Mouse (Mus musculus) embryonic facial prominence, embryonic 10.5 days (tissue): ENCODE data around the gene Tsr2. TPM values are rescaled to one million over a fixed set of nuclear protein-coding genes. Genes with fewer than 3 reads are reported as not detected.

Source experiments
- DNase-seq: peaks from one replicate; pipeline ENCODE4 v3.0.0-alpha.2; 2017; ENCODE audit warnings: low spot score
- H3K27ac ChIP-seq: fragments of 300-500 bp; sonication (generic); replicated peaks from 2 replicates; pipeline ENCODE4 v1.5.1; 2016; ENCODE audit warnings: mild to moderate bottlenecking
- H3K27me3 ChIP-seq: fragments of 300-500 bp; sonication (generic); replicated peaks from 2 replicates; pipeline ENCODE4 v1.6.1; 2016; ENCODE audit warnings: low read depth, mild to moderate bottlenecking; ENCODE audit not compliant: poor library complexity, severe bottlenecking
- H3K36me3 ChIP-seq: fragments of 300-500 bp; sonication (generic); replicated peaks from 2 replicates; pipeline ENCODE4 v1.6.1; 2016; ENCODE audit warnings: mild to moderate bottlenecking, moderate library complexity
- H3K4me1 ChIP-seq: fragments of 300-500 bp; sonication (generic); 2 replicates; pipeline ENCODE4 v1.6.1; 2016
- H3K4me3 ChIP-seq: fragments of 300-500 bp; sonication (generic); 2 replicates; pipeline ENCODE4 v1.5.1; 2016; ENCODE audit warnings: mild to moderate bottlenecking, moderate library complexity
- H3K9me3 ChIP-seq: fragments of 300-500 bp; sonication (generic); 2 replicates; pipeline ENCODE4 v1.6.1; 2016; ENCODE audit warnings: mild to moderate bottlenecking
- WGBS: fragments of 180-500 bp; shearing (Covaris S2); methylation state at CpG from one replicate; pipeline ENCODE4 v1.1.7; 2016; 5-methylcytosine and 5-hydroxymethylcytosine counted together
- polyA plus RNA-seq: library from polyadenylated mRNA; unstranded; fragments of >200 nt; fragmentation: Nextera tagmentation; extraction: Ambion mirVana; gene quantifications from 2 replicates; pipeline ENCODE4 v1.2.1, GENCODE M21; 2016

Tsr2 gene
- 52.2 and 58.9 TPM in 2 replicates for polyA plus RNA-seq

GRCm38 (mm10) chrX:151096171-151097058 lies at the start of gene Tsr2:
Tsr2 (minus strand) TSS chrX:151096543.
- peaks cover 13% of the 10 kb centered on the region; the same call in 1 of the 2 replicates for H3K27me3 ChIP-seq
- H3K27ac ChIP-seq, result peak within 1 kb of the TSS; percentile 84
- no peaks in the 10 kb centered on the region for H3K9me3 ChIP-seq
- DNase-seq, result peak; percentile 77
- H3K4me1 ChIP-seq, result no peaks in the 10 kb centered on the region
- H3K36me3 ChIP-seq, result peaks cover 6% of the 10 kb centered on the region
- peak within 1 kb of the TSS; percentile 75 for H3K4me3 ChIP-seq
- WGBS, result 23% methylated on average over 35 of the region's 35 CpGs

GRCm38 (mm10) chrX:151132785-151133184 lies 36.4 kb upstream of the Tsr2 start:
- Histone ChIP-seq H3K4me1 (no peaks in the 10 kb centered on the region), H3K27ac (no peak overlapping the region), H3K27me3 (peaks cover 15% of the 10 kb centered on the region), H3K9me3 (no peaks in the 10 kb centered on the region), H3K4me3 (peak overlapping the region; percentile 36; the same call in 1 of the 2 replicates), H3K36me3 (no peaks in the 10 kb centered on the region)
- WGBS, result 22% methylated on average over 10 of the region's 10 CpGs
- DNase-seq, result no peak

- 86% methylated on average over 3 of the region's 3 CpGs for WGBS
- Histone ChIP-seq H3K27ac (no peak overlapping the region), H3K4me1 (no peaks in the 10 kb centered on the region), H3K9me3 (no peaks in the 10 kb centered on the region), H3K36me3 (no peaks in the 10 kb centered on the region), H3K27me3 (peaks cover 15% of the 10 kb centered on the region), H3K4me3 (no peak overlapping the region)
- DNase-seq, result no peak
These were observed 34.1 kb upstream of the Tsr2 start for GRCm38 (mm10) chrX:151130493-151130892.

GRCm38 (mm10) chrX:151123933-151124332 lies 27.6 kb upstream of the Tsr2 start:
- Histone ChIP-seq H3K27me3 (no peaks in the 10 kb centered on the region; the same call in 1 of the 2 replicates), H3K4me1 (no peaks in the 10 kb centered on the region), H3K27ac (no peak overlapping the region), H3K4me3 (no peak overlapping the region), H3K9me3 (no peaks in the 10 kb centered on the region), H3K36me3 (no peaks in the 10 kb centered on the region)
- WGBS, result 67% methylated on average over 2 of the region's 2 CpGs
- DNase-seq, result no peak

- 8% methylated on average over 2 of the region's 2 CpGs for WGBS
- H3K36me3 ChIP-seq, result no peaks in the 10 kb centered on the region
- no peak overlapping the region for H3K4me3 ChIP-seq
- no peaks in the 10 kb centered on the region for H3K4me1 ChIP-seq
- no peaks in the 10 kb centered on the region for H3K9me3 ChIP-seq
- peaks cover 4% of the 10 kb centered on the region; the same call in 1 of the 2 replicates for H3K27me3 ChIP-seq
- DNase-seq, result no peak
- H3K27ac ChIP-seq, result no peak overlapping the region
These were observed 21.1 kb upstream of the Tsr2 start for GRCm38 (mm10) chrX:151117432-151117831.

GRCm38 (mm10) chrX:151116795-151117194 lies 20.5 kb upstream of the Tsr2 start:
- peaks cover 4% of the 10 kb centered on the region; the same call in 1 of the 2 replicates for H3K27me3 ChIP-seq
- H3K4me3 ChIP-seq, result no peak overlapping the region
- no peaks in the 10 kb centered on the region for H3K36me3 ChIP-seq
- peak; percentile 44 for DNase-seq
- H3K27ac ChIP-seq, result no peak overlapping the region
- 16% methylated on average over 7 of the region's 7 CpGs for WGBS
- no peaks in the 10 kb centered on the region for H3K9me3 ChIP-seq
- H3K4me1 ChIP-seq, result no peaks in the 10 kb centered on the region

- WGBS, result 61% methylated on average over 7 of the region's 7 CpGs
- no peak overlapping the region for H3K27ac ChIP-seq
- H3K9me3 ChIP-seq, result no peaks in the 10 kb centered on the region
- no peaks in the 10 kb centered on the region for H3K36me3 ChIP-seq
- no peak for DNase-seq
- peaks cover 28% of the 10 kb centered on the region for H3K27me3 ChIP-seq
- no peaks in the 10 kb centered on the region for H3K4me1 ChIP-seq
- no peak overlapping the region for H3K4me3 ChIP-seq
These were observed 11.1 kb upstream of the Tsr2 start for GRCm38 (mm10) chrX:151107301-151108067.

- no peaks in the 10 kb centered on the region for H3K4me1 ChIP-seq
- WGBS, result 80% methylated on average over 1 of the region's 1 CpGs
- H3K27me3 ChIP-seq, result peaks cover 65% of the 10 kb centered on the region
- H3K9me3 ChIP-seq, result no peaks in the 10 kb centered on the region
- no peak overlapping the region for H3K27ac ChIP-seq
- peaks cover 91% of the 10 kb centered on the region for H3K36me3 ChIP-seq
- DNase-seq, result no peak
- H3K4me3 ChIP-seq, result no peak overlapping the region
These were observed 8.9 kb downstream of the Tsr2 start for GRCm38 (mm10) chrX:151087418-151087817.

GRCm38 (mm10) chrX:151085599-151085998 lies 10.7 kb downstream of the Tsr2 start:
- Histone ChIP-seq H3K27me3 (peaks cover 53% of the 10 kb centered on the region), H3K4me1 (no peaks in the 10 kb centered on the region), H3K36me3 (peaks cover 92% of the 10 kb centered on the region), H3K27ac (no peak overlapping the region), H3K9me3 (no peaks in the 10 kb centered on the region), H3K4me3 (no peak overlapping the region)
- DNase-seq, result no peak
- WGBS, result 86% methylated on average over 2 of the region's 2 CpGs

- no peaks in the 10 kb centered on the region for H3K4me1 ChIP-seq
- H3K4me3 ChIP-seq, result no peak overlapping the region
- no peaks in the 10 kb centered on the region for H3K9me3 ChIP-seq
- 86% methylated on average over 4 of the region's 4 CpGs for WGBS
- DNase-seq, result no peak
- H3K36me3 ChIP-seq, result peaks cover 85% of the 10 kb centered on the region
- no peak overlapping the region for H3K27ac ChIP-seq
- H3K27me3 ChIP-seq, result peaks cover 11% of the 10 kb centered on the region
These were observed 19.3 kb downstream of the Tsr2 start for GRCm38 (mm10) chrX:151076941-151077485.

- DNase-seq, result no peak
- 91% methylated on average over 5 of the region's 5 CpGs for WGBS
- peaks cover 85% of the 10 kb centered on the region for H3K36me3 ChIP-seq
- no peaks in the 10 kb centered on the region for H3K4me1 ChIP-seq
- no peak overlapping the region for H3K4me3 ChIP-seq
- H3K27ac ChIP-seq, result no peak overlapping the region
- H3K27me3 ChIP-seq, result peaks cover 12% of the 10 kb centered on the region
- no peaks in the 10 kb centered on the region for H3K9me3 ChIP-seq
These were observed 20.3 kb downstream of the Tsr2 start for GRCm38 (mm10) chrX:151076007-151076406.

GRCm38 (mm10) chrX:151067876-151068275 lies 28.5 kb downstream of the Tsr2 start:
- Histone ChIP-seq H3K9me3 (no peaks in the 10 kb centered on the region), H3K4me1 (no peaks in the 10 kb centered on the region), H3K27me3 (peaks cover 51% of the 10 kb centered on the region), H3K4me3 (no peak overlapping the region), H3K36me3 (peaks cover 65% of the 10 kb centered on the region), H3K27ac (no peak overlapping the region)
- 95% methylated on average over 5 of the region's 5 CpGs for WGBS
- no peak for DNase-seq
